Mouse (Mus musculus) brain, embryonic 14.5 days (tissue): ENCODE data around the gene Vipr1. TPM values are rescaled to one million over a fixed set of nuclear protein-coding genes. Genes with fewer than 3 reads are reported as not detected.

ENCODE experiments used
- DNase-seq: peaks from one replicate; pipeline ENCODE4 v3.0.0-alpha.2; 2011; ENCODE audit warnings: low read depth
- CTCF ChIP-seq: fragments of 200-500 bp; IDR thresholded peaks from 2 replicates; pipeline ENCODE4 v1.5.1; 2012; ENCODE audit warnings: inconsistent platforms, mild to moderate bottlenecking, moderate library complexity, borderline replicate concordance; ENCODE audit not compliant: insufficient read depth, insufficient read length; ENCODE audit errors: extremely low read depth
- POLR2A ChIP-seq: fragments of 200-500 bp; IDR thresholded peaks from 2 replicates; pipeline ENCODE4 v1.6.1; 2012; ENCODE audit warnings: mild to moderate bottlenecking, inconsistent platforms, borderline replicate concordance; ENCODE audit not compliant: poor library complexity, insufficient read depth, insufficient read length, severe bottlenecking; ENCODE audit errors: extremely low read depth
- polyA plus RNA-seq: library from polyadenylated mRNA; depleted of rRNA; stranded (reverse); fragments of >200 nt; gene quantifications from 2 replicates; pipeline ENCODE4 v1.2.3, GENCODE M21; 2012

Vipr1 gene
- polyA plus RNA-seq, 1 experiment: 0.38 TPM

GRCm38 (mm10) chr9:121606498-121607096, 35.9 kb upstream of the Vipr1 start:
- DNase-seq: no peak
- TF ChIP-seq POLR2A (no peak), CTCF (no peak)

DNA sequence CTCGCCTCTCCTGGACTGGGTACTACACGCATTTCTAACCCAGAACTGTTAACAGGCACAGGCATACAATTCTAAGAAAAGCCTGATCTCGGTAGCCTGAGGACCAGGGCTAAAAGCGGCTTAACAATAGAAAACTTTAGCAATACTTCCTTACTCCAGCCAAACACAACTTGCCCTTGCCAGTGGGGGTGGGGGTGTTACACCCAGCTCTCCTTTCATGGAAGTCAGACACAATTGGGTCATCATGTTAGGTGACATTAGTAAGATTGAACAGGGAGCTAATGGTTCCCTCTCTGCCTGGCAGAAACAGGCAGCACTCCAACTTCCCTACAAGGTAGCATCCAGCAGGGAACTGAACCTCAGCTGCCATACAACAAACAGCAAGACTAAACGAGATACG, 33.1 kb upstream of the Vipr1 start:
- no peak for DNase-seq
- TF ChIP-seq POLR2A (no peak), CTCF (no peak)

DNA sequence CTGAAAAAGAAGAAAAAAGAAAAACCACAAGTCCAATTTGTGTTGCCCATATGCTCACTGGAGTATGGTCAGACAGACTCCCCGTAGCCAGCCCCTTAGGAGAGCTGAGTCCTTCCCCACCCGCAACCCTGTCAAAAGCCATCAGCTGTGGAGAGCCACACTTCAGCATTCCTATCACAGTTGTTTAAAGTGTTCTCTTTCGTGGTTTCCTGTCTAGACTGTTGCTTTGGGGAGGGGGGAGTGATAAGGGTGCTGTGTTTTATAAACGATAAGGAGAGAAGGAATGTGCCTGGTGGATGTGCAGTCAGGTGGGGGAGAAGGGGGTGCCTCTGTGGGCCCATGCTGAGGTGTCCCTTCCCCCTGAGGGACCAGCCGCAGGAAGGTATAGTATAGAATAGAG, 29.3 kb upstream of the Vipr1 start:
- TF ChIP-seq CTCF (no peak), POLR2A (no peak)
- DNase-seq: no peak

DNA sequence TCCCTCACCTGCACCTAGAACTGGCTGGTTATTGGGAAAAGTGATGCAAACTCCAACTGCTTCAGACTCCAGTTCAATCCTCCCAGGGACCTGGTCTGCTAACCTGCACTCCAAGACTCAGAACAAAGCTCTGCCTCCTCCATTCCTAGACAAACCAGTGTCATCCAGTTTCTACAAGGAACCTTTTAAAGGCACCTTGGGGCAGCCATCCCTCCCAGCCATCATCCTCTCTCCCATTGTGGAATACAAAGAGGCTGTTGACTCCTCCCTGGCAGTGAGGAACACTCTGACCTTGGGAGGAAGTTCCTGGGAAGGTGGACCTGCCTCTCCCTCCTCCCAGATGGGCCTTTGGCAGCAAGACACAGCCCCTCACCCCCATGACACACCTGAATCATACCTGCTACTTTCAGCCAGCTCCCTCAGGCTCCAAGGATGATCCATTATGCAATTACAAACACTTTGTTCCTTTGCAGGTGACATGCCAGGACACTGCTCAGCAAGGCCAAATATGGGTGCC, 28.2 kb upstream of the Vipr1 start:
- DNase-seq: no peak
- no peak for TF ChIP-seq CTCF
- TF ChIP-seq POLR2A: no peak

- TF ChIP-seq POLR2A: no peak
- peak; percentile 40 for TF ChIP-seq CTCF
- DNase-seq: no peak
Measured at GRCm38 (mm10) chr9:121616471-121616870, 26.0 kb upstream of the Vipr1 start.

DNA sequence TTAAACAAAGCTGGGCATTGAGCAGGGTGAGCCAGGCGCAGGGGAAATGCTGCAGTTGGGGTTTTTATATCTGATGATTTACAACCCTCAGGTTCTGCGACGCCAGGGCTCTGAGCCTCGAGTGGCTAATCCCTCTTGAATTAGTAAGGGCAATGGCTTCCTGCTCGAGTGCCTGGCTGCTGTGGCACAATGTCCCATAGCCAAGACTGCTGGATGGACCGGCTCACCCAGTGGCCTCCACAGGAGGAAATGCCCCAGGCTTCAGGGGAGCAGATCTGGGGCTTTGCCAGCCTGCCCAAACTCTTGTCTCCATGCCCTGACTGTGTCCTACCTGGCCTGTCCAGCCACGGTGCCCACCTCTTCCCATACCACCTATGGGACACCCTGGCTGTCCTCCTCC, 23.1 kb upstream of the Vipr1 start:
- TF ChIP-seq POLR2A: no peak
- TF ChIP-seq CTCF: no peak
- DNase-seq: no peak

DNA sequence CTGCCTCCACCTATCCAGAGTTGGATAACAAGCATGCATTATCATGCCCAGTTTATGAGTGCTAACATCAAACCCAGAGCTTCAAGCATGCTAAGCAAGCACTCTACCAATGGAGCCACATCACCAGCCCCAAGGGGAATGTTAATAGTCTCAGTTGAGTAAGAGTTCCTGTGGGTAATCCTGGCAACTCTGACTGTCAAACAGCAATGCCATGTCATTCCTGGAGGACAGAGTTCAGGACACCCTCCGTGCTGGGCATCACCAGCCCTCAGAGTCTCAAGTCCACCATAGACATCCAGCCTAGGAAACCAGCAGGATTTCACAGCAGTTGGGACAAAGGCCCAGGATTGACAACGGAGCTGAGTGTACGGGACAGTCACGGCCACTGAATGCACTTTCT, 19.3 kb upstream of the Vipr1 start:
- no peak for DNase-seq
- no peak for TF ChIP-seq CTCF
- no peak for TF ChIP-seq POLR2A

- no peak for DNase-seq
- TF ChIP-seq POLR2A: no peak
- TF ChIP-seq CTCF: no peak
Measured at GRCm38 (mm10) chr9:121624920-121625319, 17.6 kb upstream of the Vipr1 start.

- peak; percentile 10 for DNase-seq
- no peak for TF ChIP-seq POLR2A
- TF ChIP-seq CTCF: no peak
Measured at GRCm38 (mm10) chr9:121630627-121631026, 11.9 kb upstream of the Vipr1 start.

DNA sequence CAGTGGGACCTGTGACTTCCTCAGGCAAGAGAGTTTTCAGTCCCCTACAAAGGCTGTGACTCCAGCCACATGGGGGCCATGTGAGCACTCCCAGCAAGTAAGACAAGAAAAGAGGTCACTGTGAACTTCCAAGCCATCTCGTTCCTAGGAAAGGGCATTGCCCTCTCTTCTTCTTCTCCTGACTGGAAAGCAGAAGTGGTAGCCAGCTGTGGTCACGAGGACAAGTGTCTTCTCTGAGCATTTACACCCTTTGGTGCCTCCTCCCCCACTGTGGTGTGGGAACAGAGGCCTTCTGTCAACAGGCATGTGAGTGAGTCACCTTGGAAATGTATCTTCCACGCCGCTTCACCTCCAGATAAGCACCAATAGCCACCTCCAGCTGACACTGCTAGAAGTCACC, 10.6 kb upstream of the Vipr1 start:
- DNase-seq: no peak
- TF ChIP-seq CTCF (no peak), POLR2A (no peak)

- no peak for DNase-seq
- TF ChIP-seq CTCF (no peak), POLR2A (no peak)
Measured at GRCm38 (mm10) chr9:121632891-121633290, 9.6 kb upstream of the Vipr1 start.

DNA sequence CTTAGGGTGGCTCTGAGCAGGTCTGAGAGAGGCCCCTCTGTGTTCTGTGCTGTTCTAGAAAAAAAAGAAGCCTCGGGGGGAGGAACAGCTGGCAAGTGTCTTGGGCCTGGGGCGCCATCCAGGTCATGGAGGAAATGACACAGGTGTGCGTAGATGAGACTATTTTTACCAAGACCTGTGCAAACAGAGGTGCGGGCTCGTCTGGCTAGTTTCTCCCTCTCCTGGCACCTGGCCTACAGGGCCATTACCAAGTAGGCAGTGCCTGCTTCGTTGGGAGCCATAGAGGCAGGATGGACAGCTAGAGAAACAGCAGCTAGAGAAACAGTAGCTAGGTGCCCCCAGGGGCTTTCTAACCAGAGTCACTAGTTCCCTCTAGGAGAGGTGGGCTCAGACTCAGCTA, 9.2 kb upstream of the Vipr1 start:
- TF ChIP-seq POLR2A: no peak
- no peak for TF ChIP-seq CTCF
- DNase-seq: no peak

DNA sequence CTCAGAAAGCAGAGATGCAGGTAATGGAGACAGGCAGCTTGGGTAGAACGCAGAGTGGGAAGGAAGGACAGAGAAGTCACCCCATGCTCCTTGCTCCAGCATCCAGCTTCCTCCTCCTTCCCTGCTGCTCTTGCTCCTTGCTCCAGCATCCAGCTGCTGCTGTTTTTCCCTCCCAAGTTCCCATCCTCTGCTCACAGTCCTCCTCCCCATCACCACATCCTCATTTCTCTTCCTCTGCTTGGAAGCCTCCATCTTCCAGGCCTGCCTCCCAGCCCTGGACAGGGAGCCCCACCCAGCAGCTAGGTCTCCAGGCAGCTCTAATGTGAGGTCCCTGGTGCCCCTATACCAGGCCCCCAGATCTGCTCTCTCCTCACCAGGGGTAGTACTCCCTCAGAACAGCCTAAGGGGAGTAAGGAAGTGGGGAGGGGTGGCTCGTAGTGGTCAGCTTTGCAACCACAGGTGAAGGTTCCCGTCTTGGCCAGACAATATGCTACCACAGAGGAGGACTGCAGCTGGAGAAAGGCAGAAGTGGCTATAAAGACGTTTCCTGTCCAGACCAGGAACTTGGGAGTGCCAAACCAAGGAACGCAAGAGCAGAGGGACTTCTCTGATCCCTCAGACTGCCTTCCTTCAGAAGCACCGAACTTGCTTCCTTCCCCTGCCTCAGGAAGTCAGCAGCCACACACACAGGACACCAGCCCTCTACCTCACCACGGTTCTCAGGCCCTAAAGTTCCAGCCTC, 6.5 kb upstream of the Vipr1 start:
- TF ChIP-seq POLR2A (no peak), CTCF (no peak)
- no peak for DNase-seq

GRCm38 (mm10) chr9:121639790-121640189, 2.7 kb upstream of the Vipr1 start:
- peak; percentile 18 for DNase-seq
- TF ChIP-seq POLR2A (no peak), CTCF (no peak)
